Mouse (Mus musculus): ENCODE results near the gene Ppfibp1.

DNA sequence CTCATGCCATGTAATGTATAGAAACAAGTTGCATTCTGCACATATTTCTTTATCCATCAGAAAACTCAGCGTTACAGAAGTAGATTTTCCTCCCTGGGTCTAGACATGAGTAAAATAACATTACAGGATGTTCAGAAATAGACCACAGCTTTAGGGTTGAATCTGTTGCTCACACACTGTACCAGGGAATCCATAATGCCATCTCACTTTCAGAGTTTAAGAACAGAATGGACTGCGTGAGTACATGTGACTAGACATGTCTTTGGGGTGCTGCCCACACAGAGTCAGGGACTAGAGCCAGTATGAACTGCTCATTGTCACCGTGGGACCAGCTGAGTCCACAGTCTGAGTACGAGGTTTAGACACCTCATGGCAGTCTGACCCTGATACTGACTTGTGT lies 110.4 kb downstream of the Ppfibp1 start:
- TF ChIP-seq POLR2A (IDR thresholded peaks at IDR 0.05; ENCODE audit: insufficient read depth, low read depth, low read length) (no peak), CTCF (IDR thresholded peaks at IDR 0.05) (no peak)

Measured in heart, adult 2 months (tissue).